Mouse (Mus musculus) regulatory T cell (primary cell): ENCODE data around the gene Ccl9.

Source experiments
- in situ Hi-C: fragments of 300-600 bp; cut with MboI, MseI; formaldehyde crosslinking; loops from one replicate; pipeline ENCODE4 v1.15.1; 2025; ENCODE audit warnings: high pct_unique_total_duplicates

The Ccl9 gene

GRCm38 (mm10) chr11:83578186-83578760, at the start of gene Ccl9:
Gene Ccl9 (minus strand): TSS chr11:83578636.
- in situ Hi-C loops: no loop called here

GRCm38 (mm10) chr11:83623586-83623985, 45.1 kb upstream of the Ccl9 start:
- in situ Hi-C loops: no loop called here

GRCm38 (mm10) chr11:83619037-83619436, 40.6 kb upstream of the Ccl9 start:
- in situ Hi-C loops: loop anchor here (10.0 kb wide), 1 partner anchor 684 kb away; no protein-coding TSS in a partner anchor

GRCm38 (mm10) chr11:83618238-83618637, 39.8 kb upstream of the Ccl9 start:
- in situ Hi-C loops: loop anchor here (10.0 kb wide), 1 partner anchor 683 kb away; no protein-coding TSS in a partner anchor

GRCm38 (mm10) chr11:83616586-83616985, 38.1 kb upstream of the Ccl9 start:
- in situ Hi-C loops: loop anchor here (10.0 kb wide), 1 partner anchor 682 kb away; no protein-coding TSS in a partner anchor

GRCm38 (mm10) chr11:83610900-83611299, 32.5 kb upstream of the Ccl9 start:
- in situ Hi-C loops: loop anchor here (10.0 kb wide), 1 partner anchor 676 kb away; no protein-coding TSS in a partner anchor

- in situ Hi-C loops: no loop called here
Observed at GRCm38 (mm10) chr11:83606396-83606795, 28.0 kb upstream of the Ccl9 start.

GRCm38 (mm10) chr11:83605535-83605934, 27.1 kb upstream of the Ccl9 start:
- in situ Hi-C loops: no loop called here

GRCm38 (mm10) chr11:83604698-83605097, 26.3 kb upstream of the Ccl9 start:
- in situ Hi-C loops: no loop called here

GRCm38 (mm10) chr11:83603399-83603798, 25.0 kb upstream of the Ccl9 start:
- in situ Hi-C loops: no loop called here

GRCm38 (mm10) chr11:83600576-83600975, 22.1 kb upstream of the Ccl9 start:
- in situ Hi-C loops: no loop called here

- in situ Hi-C loops: no loop called here
Observed at GRCm38 (mm10) chr11:83598991-83599390, 20.6 kb upstream of the Ccl9 start.

GRCm38 (mm10) chr11:83598207-83598837, 19.9 kb upstream of the Ccl9 start:
- in situ Hi-C loops: no loop called here

- in situ Hi-C loops: no loop called here
Observed at GRCm38 (mm10) chr11:83597796-83598195, 19.4 kb upstream of the Ccl9 start.

GRCm38 (mm10) chr11:83595669-83596455, 17.4 kb upstream of the Ccl9 start:
- in situ Hi-C loops: no loop called here

GRCm38 (mm10) chr11:83593453-83593852, 15.0 kb upstream of the Ccl9 start:
- in situ Hi-C loops: no loop called here

GRCm38 (mm10) chr11:83592853-83593252, 14.4 kb upstream of the Ccl9 start, which contains the start of gene Ccl6:
Gene Ccl6 (minus strand): TSS chr11:83593087.
- in situ Hi-C loops: no loop called here

- in situ Hi-C loops: no loop called here
Observed at GRCm38 (mm10) chr11:83584232-83584631, 5.8 kb upstream of the Ccl9 start.

- in situ Hi-C loops: no loop called here
Observed at GRCm38 (mm10) chr11:83583450-83583754, 5.0 kb upstream of the Ccl9 start.

- in situ Hi-C loops: no loop called here
Observed at GRCm38 (mm10) chr11:83582626-83583449, 4.4 kb upstream of the Ccl9 start.
